Mouse (Mus musculus): ENCODE measurements around the gene Csad.

DNA sequence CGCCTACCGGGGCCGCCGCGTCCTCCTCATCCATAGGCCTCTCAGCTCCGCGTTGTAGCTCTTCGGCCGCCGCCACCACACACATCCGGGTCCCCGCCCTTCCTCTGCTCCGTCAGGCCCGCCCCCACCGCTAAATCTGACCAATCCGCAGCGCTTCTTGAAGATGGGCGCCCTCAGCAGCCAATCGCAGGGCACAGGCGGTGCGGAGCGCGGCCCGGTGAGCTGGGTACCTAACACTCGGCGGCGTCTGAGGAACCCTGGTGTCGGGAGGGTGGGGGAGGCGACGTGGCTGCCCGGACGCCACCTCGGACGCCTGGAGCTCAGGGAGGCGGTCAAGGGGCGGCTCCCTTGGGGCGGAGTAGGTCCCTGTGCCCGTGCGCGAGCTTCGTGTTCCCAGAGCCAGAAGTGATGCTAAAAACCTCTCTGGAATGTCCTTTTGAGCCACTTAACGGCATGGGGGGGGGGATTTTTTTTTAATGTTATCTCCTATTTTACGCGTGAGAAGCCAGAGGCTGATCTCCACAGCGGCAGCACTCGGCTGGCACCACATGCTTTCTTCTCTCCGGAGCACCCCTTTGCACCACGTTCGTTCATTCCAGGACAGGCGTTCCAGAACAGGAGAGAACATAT, 68.3 kb downstream of the Csad start, which contains the start of gene Spryd3:
- TF ChIP-seq CTCF (IDR thresholded peaks at IDR 0.05; ENCODE audit: extremely low read depth, insufficient read depth, insufficient read length, insufficient replicate concordance) (no peak), POLR2A (IDR thresholded peaks at IDR 0.05; ENCODE audit: low read depth, low read length) (no peak)

All from spleen, adult 2 months (tissue).